In genomic region chr9:75362201-75362600, GRCm38 (mm10) we compare ENCODE assay signal across 18 mouse cellular contexts. TPM values are rescaled to one million over a fixed set of nuclear protein-coding genes. Genes with fewer than 3 reads are reported as not detected.
DNase-seq lines count a peak whose midpoint lies in the region; ATAC-seq lines count a peak whose summit lies in the region.
"Had no signal": no experiment of that assay in that cellular context is flagged by ENCODE, and none has a peak within 500 bp of the region (broad histone marks: within the 10 kb centered on the region; RNA-seq: fewer than 3 reads in every experiment).

No protein-coding gene starts in this region.

- ATAC-seq in liver, embryonic 16.5 days (ENCODE audit: low read depth): peak; percentile 53; the same call in 1 of the 2 replicates
- ATAC-seq in megakaryocyte-erythroid progenitor cell, adult 5-6 weeks (replicated peaks; ENCODE audit: low FRiP score, low TSS enrichment, poor library complexity, severe bottlenecking): peak; percentile 45
- no peak for ATAC-seq in kidney, embryonic 16.5 days (ENCODE audit: low FRiP score, low TSS enrichment)
- ATAC-seq: forebrain, embryonic 16.5 days had no signal

- no peak overlapping the region for H3K27ac ChIP-seq in liver, embryonic 16.5 days (ENCODE audit: low read length)
- no peak overlapping the region for H3K27ac ChIP-seq in kidney, embryonic 16.5 days (ENCODE audit: low read length)
- H3K27ac ChIP-seq: hindbrain, embryonic 10.5 days; kidney, postnatal 0 days; layer of hippocampus, adult 2 months; neural tube, embryonic 15.5 days had no signal

- H3K27me3 ChIP-seq in liver, embryonic 16.5 days (ENCODE audit: control insufficient read depth, insufficient read depth, low read depth, low read length): no peaks in the 10 kb centered on the region
- H3K27me3 ChIP-seq in kidney, embryonic 16.5 days (ENCODE audit: insufficient read depth, low read length): no peaks in the 10 kb centered on the region
- H3K27me3 ChIP-seq: heart, embryonic 12.5 days; neural tube, embryonic 15.5 days had no signal

- no peak overlapping the region for H3K4me2 ChIP-seq in liver, embryonic 16.5 days (ENCODE audit: low read depth, low read length)
- H3K4me2 ChIP-seq in kidney, embryonic 16.5 days (replicated peaks; ENCODE audit: low read depth, low read length): no peak overlapping the region
- H3K4me2 ChIP-seq: heart, embryonic 12.5 days; neural tube, embryonic 15.5 days had no signal

- H3K4me3 ChIP-seq in liver, embryonic 16.5 days (ENCODE audit: low read depth, low read length): no peak overlapping the region
- no peak overlapping the region for H3K4me3 ChIP-seq in kidney, embryonic 16.5 days (ENCODE audit: low read length)
- H3K4me3 ChIP-seq: heart, embryonic 12.5 days; hindbrain, embryonic 10.5 days; layer of hippocampus, adult 2 months; neural tube, embryonic 15.5 days had no signal

- H3K36me3 ChIP-seq in liver, embryonic 16.5 days (ENCODE audit: control insufficient read depth, insufficient read depth): no peaks in the 10 kb centered on the region
- H3K36me3 ChIP-seq in kidney, embryonic 16.5 days (ENCODE audit: insufficient read depth, low read length): no peaks in the 10 kb centered on the region
- H3K36me3 ChIP-seq: G1E; heart, embryonic 12.5 days; hindbrain, embryonic 10.5 days; neural tube, embryonic 15.5 days had no signal

- DNase-seq in 416B (ENCODE audit: low read depth) (peak; percentile 96), adipocyte (ENCODE audit: low spot score) (peak; percentile 89)
- no peak for DNase-seq in gastrocnemius, postnatal 36 days
- no peak for DNase-seq in heart, postnatal 25 days (ENCODE audit: low spot score)

- intact Hi-C loops in gastrocnemius, postnatal 36 days (cut with DNase I): no loop called here
- intact Hi-C loops in heart, postnatal 25 days (cut with DNase I): loop anchor here (2.0 to 5.0 kb wide), 2 partner anchors 75 to 220 kb away; no protein-coding TSS in a partner anchor

- no peaks in the 10 kb centered on the region for H3K9me3 ChIP-seq in liver, embryonic 16.5 days (replicated peaks; ENCODE audit: control insufficient read depth, low read length)
- H3K9me3 ChIP-seq in kidney, embryonic 16.5 days (ENCODE audit: low read length): no peaks in the 10 kb centered on the region
- H3K9me3 ChIP-seq: G1E; heart, embryonic 12.5 days; hindbrain, embryonic 10.5 days; neural tube, embryonic 15.5 days had no signal

- H3K4me1 ChIP-seq in liver, embryonic 16.5 days (ENCODE audit: control insufficient read depth, low read depth, low read length): no peaks in the 10 kb centered on the region
- no peaks in the 10 kb centered on the region for H3K4me1 ChIP-seq in kidney, embryonic 16.5 days (ENCODE audit: insufficient read depth, low read length)
- H3K4me1 ChIP-seq: heart, embryonic 12.5 days; hindbrain, embryonic 10.5 days; neural tube, embryonic 15.5 days had no signal

- 57% methylated on average over 4 of the region's 4 CpGs for WGBS in liver, embryonic 16.5 days (ENCODE audit: insufficient replicate concordance)
- 80% methylated on average over 4 of the region's 4 CpGs for WGBS in kidney, embryonic 16.5 days

- no peak overlapping the region for H3K9ac ChIP-seq in liver, embryonic 16.5 days (ENCODE audit: low read depth, low read length)
- no peak overlapping the region for H3K9ac ChIP-seq in kidney, embryonic 16.5 days (replicated peaks; ENCODE audit: low read length)
- H3K9ac ChIP-seq: heart, embryonic 12.5 days; neural tube, embryonic 15.5 days had no signal

RNA-seq across cellular contexts. Expression of gene Bcl2l10, which starts 14.6 kb away (rescaled TPM):
- polyA plus RNA-seq in liver, embryonic 16.5 days (2015; fragmentation: Nextera tagmentation; extraction: Ambion mirVana): not detected in 2 replicates
- total RNA-seq in megakaryocyte-erythroid progenitor cell, adult 5-6 weeks (2014; fragmentation: Nextera tagmentation): not detected in 2 replicates
- not detected in 2 replicates for total RNA-seq in megakaryocyte-erythroid progenitor cell, adult 5-6 weeks (2017)
- not detected for total RNA-seq in gastrocnemius, postnatal 36 days (2021)
- not detected in 2 replicates for polyA plus RNA-seq in kidney, embryonic 16.5 days (2015; fragmentation: Nextera tagmentation; extraction: Ambion mirVana)
- not detected for total RNA-seq in heart, postnatal 25 days (2021)
- total RNA-seq: adrenal gland, postnatal 14 days; gastrocnemius, adult 8-10 months; layer of hippocampus, adult 2 months had no signal
- polyA plus RNA-seq: forebrain, embryonic 16.5 days; G1E; heart, embryonic 12.5 days; hindbrain, embryonic 10.5 days; intestine, embryonic 14.5 days; kidney, postnatal 0 days; limb, embryonic 14.5 days; neural tube, embryonic 15.5 days had no signal

RNA-seq across cellular contexts. Expression of gene Mapk6, which starts 47.6 kb away (rescaled TPM):
- polyA plus RNA-seq in liver, embryonic 16.5 days (2015; fragmentation: Nextera tagmentation; extraction: Ambion mirVana): 14.3 and 15.5 TPM in 2 replicates
- 28.6 and 30.0 TPM in 2 replicates for total RNA-seq in megakaryocyte-erythroid progenitor cell, adult 5-6 weeks (2014; fragmentation: Nextera tagmentation)
- 37.8 and 38.0 TPM in 2 replicates for total RNA-seq in megakaryocyte-erythroid progenitor cell, adult 5-6 weeks (2017)
- total RNA-seq in gastrocnemius, postnatal 36 days (2021): 10 to 100 TPM; 24.9 to 28.4 TPM
- polyA plus RNA-seq in kidney, embryonic 16.5 days (2015; fragmentation: Nextera tagmentation; extraction: Ambion mirVana): 55.0 and 61.9 TPM in 2 replicates
- total RNA-seq in heart, postnatal 25 days (2021): 10 to 100 TPM; 30.9 to 31.0 TPM

RNA-seq across cellular contexts. Expression of gene Gnb5, which starts 56.1 kb away (rescaled TPM):
- polyA plus RNA-seq in liver, embryonic 16.5 days (2015; fragmentation: Nextera tagmentation; extraction: Ambion mirVana): 1.3 and 1.7 TPM in 2 replicates
- not detected in 2 replicates for total RNA-seq in megakaryocyte-erythroid progenitor cell, adult 5-6 weeks (2014; fragmentation: Nextera tagmentation)
- total RNA-seq in megakaryocyte-erythroid progenitor cell, adult 5-6 weeks (2017): 1.1 and 1.3 TPM in 2 replicates
- 10 to 100 TPM in 1 of 2 experiments, 1 to 10 TPM in 1; 8.7 to 14.8 TPM for total RNA-seq in gastrocnemius, postnatal 36 days (2021)
- polyA plus RNA-seq in kidney, embryonic 16.5 days (2015; fragmentation: Nextera tagmentation; extraction: Ambion mirVana): 30.3 and 30.9 TPM in 2 replicates
- 10 to 100 TPM; 25.0 to 26.5 TPM for total RNA-seq in heart, postnatal 25 days (2021)
- polyA plus RNA-seq: G1E had no signal

Comparison
In these comparisons a context has a peak if more than half of its experiments do, and no peak if none do; other contexts are left out.
1. DNase-seq: peak in 416B (single experiment) and adipocyte (single experiment); none in gastrocnemius, postnatal 36 days (0 of 2) and heart, postnatal 25 days (single experiment).
2. RNA of gene Gnb5, which starts 56.1 kb away (total RNA-seq): 25.0 to 26.5 TPM in heart, postnatal 25 days and 8.7 to 14.8 TPM in gastrocnemius, postnatal 36 days; 1.1 to 1.3 TPM in megakaryocyte-erythroid progenitor cell, adult 5-6 weeks; every median in the first group is over 4 times any median in the second.